ENCODE assay signal across 8 mouse cellular contexts in the genomic region with DNA sequence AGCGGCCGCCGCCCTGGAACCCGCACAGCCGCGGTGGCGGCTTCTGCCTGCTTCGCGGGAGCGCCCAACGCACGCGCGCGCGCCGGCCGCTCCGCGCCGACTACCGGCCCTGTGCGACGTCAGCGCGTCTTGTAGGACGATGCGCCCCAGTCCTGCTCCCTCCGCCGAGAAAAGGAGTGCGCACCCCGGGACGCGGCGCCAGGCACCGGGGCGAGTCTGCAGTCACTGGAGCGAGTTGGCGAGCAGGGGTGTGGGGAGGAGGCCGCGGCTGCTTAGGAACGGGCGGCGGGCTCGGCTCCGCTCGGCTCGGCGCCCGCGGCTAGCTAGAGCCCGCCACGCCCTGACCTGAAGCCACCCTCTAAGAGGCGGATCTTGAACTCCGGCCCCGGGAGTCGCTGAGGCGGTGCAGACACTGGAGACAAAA. TPM values are rescaled to one million over a fixed set of nuclear protein-coding genes. Genes with fewer than 3 reads are reported as not detected.
DNase-seq lines count a peak whose midpoint lies in the region; ATAC-seq lines count a peak whose summit lies in the region.

A gene (minus strand): TSS at position 86 of the 424 bp plus-strand sequence.

- peaks cover 5% of the 10 kb centered on the region; the same call in 1 of the 2 replicates for H3K36me3 ChIP-seq in hindbrain, embryonic 12.5 days

- peaks cover 6% of the 10 kb centered on the region; the same call in 1 of the 2 replicates for H3K4me1 ChIP-seq in hindbrain, embryonic 12.5 days

- H3K27me3 ChIP-seq in hindbrain, embryonic 12.5 days, result no peaks in the 10 kb centered on the region

- H3K9ac ChIP-seq in hindbrain, embryonic 12.5 days, result peak within 1 kb of the TSS; percentile 99

- no peaks in the 10 kb centered on the region for H3K9me3 ChIP-seq in hindbrain, embryonic 12.5 days (replicated peaks)

- peak within 1 kb of the TSS; percentile 98 for H3K27ac ChIP-seq in hindbrain, embryonic 12.5 days

- H3K4me3 ChIP-seq in hindbrain, embryonic 12.5 days, result peak within 1 kb of the TSS; percentile 98

- DNase-seq in NIH3T3 (ENCODE audit: low read depth), result peak; percentile 93
- DNase-seq in cerebellum, adult 9-11 months, result peak; percentile 92
- peak; percentile 85 to 89 for DNase-seq in frontal cortex, postnatal 10 days (ENCODE audit: low spot score in 2 of 2)
- DNase-seq in layer of hippocampus, postnatal 14 days (ENCODE audit: low spot score in 2 of 2), result peak; percentile 90 to 91
- peak; percentile 88 for DNase-seq in lung, postnatal 14 days
- peak; percentile 95 for DNase-seq in retina, postnatal 1 day
- DNase-seq in urinary bladder, adult 18-20 months (ENCODE audit: low spot score in 2 of 2), result peak; percentile 84 to 89

- peak within 1 kb of the TSS; percentile 72 for H3K4me2 ChIP-seq in hindbrain, embryonic 12.5 days (replicated peaks)

- WGBS in hindbrain, embryonic 12.5 days, result under 1% methylated on average over 45 of the region's 58 CpGs

- peak; percentile 91 for ATAC-seq in hindbrain, embryonic 12.5 days (ENCODE audit: low FRiP score)

RNA-seq across cellular contexts. Expression of the gene that starts here (rescaled TPM):
- polyA plus RNA-seq in hindbrain, embryonic 12.5 days (2016; fragmentation: Nextera tagmentation; extraction: Ambion mirVana), result 42.2 and 42.5 TPM in 2 replicates
- total RNA-seq in layer of hippocampus, postnatal 14 days (2021), result 10 to 100 TPM; 88.6 to 92.1 TPM

Comparison
In these comparisons a context has a peak if more than half of its experiments do, and no peak if none do; other contexts are left out.
1. Peak in every context shown above with its lines: DNase-seq, ATAC-seq, H3K4me3 ChIP-seq and H3K27ac ChIP-seq.